Mouse (Mus musculus) erythroblast, embryonic 14.5 days (primary cell): ENCODE results near the gene Gm11077. TPM values are rescaled to one million over a fixed set of nuclear protein-coding genes. Genes with fewer than 3 reads are reported as not detected.

ENCODE experiments used
- H3K27me3 ChIP-seq: 2 replicates; pipeline ENCODE4 v1.6.1; 2012; ENCODE audit warnings: inconsistent platforms; ENCODE audit not compliant: control insufficient read depth
- H3K36me3 ChIP-seq: 2 replicates; pipeline ENCODE4 v1.6.1; 2012; ENCODE audit warnings: mild to moderate bottlenecking, inconsistent platforms; ENCODE audit not compliant: control insufficient read depth
- H3K4me1 ChIP-seq: 2 replicates; pipeline ENCODE4 v1.6.1; 2012; ENCODE audit warnings: inconsistent platforms; ENCODE audit not compliant: control insufficient read depth
- H3K4me3 ChIP-seq: replicated peaks from 2 replicates; pipeline ENCODE3; 2012; ENCODE audit warnings: moderate library complexity, mild to moderate bottlenecking, inconsistent platforms
- H3K9me3 ChIP-seq: 2 replicates; pipeline ENCODE4 v1.6.1; 2012; ENCODE audit warnings: low read length, inconsistent platforms, mixed read lengths; ENCODE audit not compliant: control insufficient read depth
- GATA1 ChIP-seq: IDR thresholded peaks from 2 replicates; pipeline ENCODE4 v1.6.1; 2012; ENCODE audit warnings: low read length, inconsistent platforms, mixed read lengths
- TAL1 ChIP-seq: IDR thresholded peaks from 3 replicates; pipeline ENCODE4 v1.6.1; 2012; ENCODE audit warnings: low read length, inconsistent platforms, mixed read lengths
- polyA plus RNA-seq: library from polyadenylated mRNA; stranded (reverse); fragments of >175 nt; gene quantifications from 2 replicates; pipeline ENCODE4 v1.2.3, GENCODE M21; 2012

Gm11077 gene
- polyA plus RNA-seq, 1 experiment, result not detected

DNA sequence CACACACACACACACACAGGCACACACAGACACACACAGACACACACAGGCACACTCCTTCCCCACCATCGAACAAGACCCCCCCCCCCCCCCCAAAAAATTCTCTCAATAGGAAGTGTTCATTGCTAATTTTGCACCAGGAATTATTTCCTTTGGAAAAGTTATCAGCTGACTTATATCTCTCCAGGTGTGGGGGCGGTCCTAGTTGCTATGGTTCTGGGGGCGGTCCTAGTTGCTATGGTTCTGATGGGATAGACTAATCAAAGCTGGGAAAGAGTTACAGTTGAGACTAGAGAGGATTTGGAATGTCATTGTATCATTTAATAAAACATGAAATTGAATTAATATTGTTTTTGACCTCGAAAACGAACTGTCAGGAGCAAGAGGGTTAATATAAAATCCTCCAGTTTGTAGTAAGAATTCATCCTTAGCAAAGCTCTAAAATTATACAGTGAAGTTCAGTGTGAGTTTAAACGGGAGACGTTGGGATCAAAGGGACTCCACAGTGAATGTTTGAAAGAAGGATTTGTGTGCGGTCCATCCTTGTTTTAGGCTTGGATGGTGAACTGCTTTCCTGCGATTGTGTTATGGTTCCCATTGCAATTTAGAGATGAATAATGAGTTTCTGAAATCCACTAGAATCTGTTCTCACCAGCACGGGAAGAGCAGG, 4.0 kb downstream of the Gm11077 start:
- Histone ChIP-seq H3K27me3 (no peaks in the 10 kb centered on the region), H3K4me3 (no peak overlapping the region), H3K36me3 (no peaks in the 10 kb centered on the region), H3K4me1 (no peaks in the 10 kb centered on the region), H3K9me3 (peaks cover 11% of the 10 kb centered on the region)
- no peak for TF ChIP-seq GATA1
- TF ChIP-seq TAL1, result no peak

DNA sequence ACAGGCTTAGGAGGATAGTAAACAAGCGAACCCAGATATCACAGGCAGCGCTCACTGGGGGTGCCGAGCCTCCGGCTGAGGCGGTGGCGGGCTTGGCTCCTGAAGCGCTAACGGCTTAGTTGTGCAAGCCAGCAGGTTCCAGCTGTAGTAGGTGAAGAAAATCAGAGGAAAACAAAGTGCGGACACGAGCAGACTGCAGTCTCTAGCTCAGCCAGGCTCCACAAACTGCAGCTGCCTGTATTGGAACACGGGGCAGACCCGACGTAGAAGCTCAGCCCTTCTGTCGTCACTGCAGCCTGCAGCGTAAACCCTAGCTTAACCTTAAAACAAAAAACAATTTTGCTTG, 4.5 kb downstream of the Gm11077 start:
- Histone ChIP-seq H3K4me1 (no peaks in the 10 kb centered on the region), H3K4me3 (no peak overlapping the region), H3K9me3 (peaks cover 10% of the 10 kb centered on the region), H3K36me3 (no peaks in the 10 kb centered on the region), H3K27me3 (no peaks in the 10 kb centered on the region)
- TF ChIP-seq GATA1 (no peak), TAL1 (no peak)

DNA sequence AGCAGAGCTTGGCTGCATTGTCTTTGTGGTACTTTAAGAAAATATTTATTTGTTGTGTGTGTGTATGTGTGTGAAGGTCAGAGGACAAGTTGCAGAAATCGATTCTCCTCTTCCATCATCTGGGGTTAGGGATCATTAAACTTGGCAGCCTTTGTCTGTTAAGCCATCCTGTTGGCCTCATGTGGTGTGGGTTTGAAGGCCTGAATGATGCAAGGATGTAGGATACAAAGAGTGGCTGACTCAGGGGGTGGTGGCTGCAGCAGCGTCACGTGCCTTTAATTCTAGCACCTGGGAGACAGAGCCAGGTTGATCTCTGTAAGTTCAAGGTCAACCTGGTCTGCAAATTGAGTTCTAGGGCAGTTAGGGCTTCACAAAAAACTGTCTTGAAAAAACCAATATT, 16.5 kb downstream of the Gm11077 start:
- no peaks in the 10 kb centered on the region for H3K4me1 ChIP-seq
- TF ChIP-seq TAL1 (no peak), GATA1 (no peak)
- no peaks in the 10 kb centered on the region for H3K36me3 ChIP-seq
- H3K4me3 ChIP-seq, result no peak overlapping the region
- H3K9me3 ChIP-seq, result no peaks in the 10 kb centered on the region
- no peaks in the 10 kb centered on the region for H3K27me3 ChIP-seq

- TF ChIP-seq TAL1 (no peak), GATA1 (no peak)
- Histone ChIP-seq H3K27me3 (no peaks in the 10 kb centered on the region), H3K4me3 (no peak overlapping the region), H3K36me3 (no peaks in the 10 kb centered on the region), H3K9me3 (no peaks in the 10 kb centered on the region), H3K4me1 (no peaks in the 10 kb centered on the region)
These were observed 18.5 kb downstream of the Gm11077 start for GRCm38 (mm10) chr6:140747591-140747990.

- TF ChIP-seq TAL1 (no peak), GATA1 (no peak)
- no peaks in the 10 kb centered on the region for H3K4me1 ChIP-seq
- H3K36me3 ChIP-seq, result no peaks in the 10 kb centered on the region
These were observed 21.4 kb downstream of the Gm11077 start for GRCm38 (mm10) chr6:140750371-140751080.

GRCm38 (mm10) chr6:140766365-140766764, 37.3 kb downstream of the Gm11077 start:
- Histone ChIP-seq H3K27me3 (no peaks in the 10 kb centered on the region), H3K36me3 (no peaks in the 10 kb centered on the region), H3K9me3 (no peaks in the 10 kb centered on the region; the same call in 1 of the 2 replicates), H3K4me3 (no peak overlapping the region), H3K4me1 (no peaks in the 10 kb centered on the region)
- TF ChIP-seq GATA1, result no peak
- no peak for TF ChIP-seq TAL1

More at GRCm38 (mm10) chr6:140750371-140751080, 21.4 kb downstream of the Gm11077 start:
- Histone ChIP-seq H3K27me3 (no peaks in the 10 kb centered on the region), H3K4me3 (no peak overlapping the region), H3K9me3 (no peaks in the 10 kb centered on the region)

GRCm38 (mm10) chr6:140767237-140767636, 38.2 kb downstream of the Gm11077 start:
- Histone ChIP-seq H3K4me3 (no peak overlapping the region), H3K36me3 (no peaks in the 10 kb centered on the region), H3K27me3 (no peaks in the 10 kb centered on the region), H3K9me3 (no peaks in the 10 kb centered on the region; the same call in 1 of the 2 replicates), H3K4me1 (no peaks in the 10 kb centered on the region)
- TF ChIP-seq TAL1 (no peak), GATA1 (no peak)

DNA sequence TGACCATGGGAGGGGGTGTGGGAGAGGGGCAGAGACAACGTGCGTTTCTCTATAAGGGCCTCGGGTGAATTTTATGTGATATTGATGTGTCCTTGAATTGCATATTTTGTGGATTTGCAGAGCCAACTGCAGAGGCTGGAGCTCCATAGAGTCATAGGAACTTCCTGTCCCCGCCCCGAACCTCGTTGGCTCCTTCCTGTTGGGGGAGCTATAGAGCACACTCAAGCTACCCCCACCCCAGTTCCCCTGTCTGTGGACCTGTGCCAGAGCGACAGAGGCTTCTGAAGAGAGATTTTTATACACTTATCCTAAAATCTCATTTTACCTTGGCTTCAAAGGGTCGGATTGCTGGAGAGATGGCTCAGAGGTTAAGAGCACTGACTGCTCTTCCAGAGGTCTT, 39.1 kb downstream of the Gm11077 start:
- Histone ChIP-seq H3K36me3 (no peaks in the 10 kb centered on the region), H3K4me1 (no peaks in the 10 kb centered on the region), H3K9me3 (no peaks in the 10 kb centered on the region; the same call in 1 of the 2 replicates), H3K4me3 (no peak overlapping the region), H3K27me3 (no peaks in the 10 kb centered on the region)
- TF ChIP-seq TAL1, result no peak
- TF ChIP-seq GATA1, result no peak

DNA sequence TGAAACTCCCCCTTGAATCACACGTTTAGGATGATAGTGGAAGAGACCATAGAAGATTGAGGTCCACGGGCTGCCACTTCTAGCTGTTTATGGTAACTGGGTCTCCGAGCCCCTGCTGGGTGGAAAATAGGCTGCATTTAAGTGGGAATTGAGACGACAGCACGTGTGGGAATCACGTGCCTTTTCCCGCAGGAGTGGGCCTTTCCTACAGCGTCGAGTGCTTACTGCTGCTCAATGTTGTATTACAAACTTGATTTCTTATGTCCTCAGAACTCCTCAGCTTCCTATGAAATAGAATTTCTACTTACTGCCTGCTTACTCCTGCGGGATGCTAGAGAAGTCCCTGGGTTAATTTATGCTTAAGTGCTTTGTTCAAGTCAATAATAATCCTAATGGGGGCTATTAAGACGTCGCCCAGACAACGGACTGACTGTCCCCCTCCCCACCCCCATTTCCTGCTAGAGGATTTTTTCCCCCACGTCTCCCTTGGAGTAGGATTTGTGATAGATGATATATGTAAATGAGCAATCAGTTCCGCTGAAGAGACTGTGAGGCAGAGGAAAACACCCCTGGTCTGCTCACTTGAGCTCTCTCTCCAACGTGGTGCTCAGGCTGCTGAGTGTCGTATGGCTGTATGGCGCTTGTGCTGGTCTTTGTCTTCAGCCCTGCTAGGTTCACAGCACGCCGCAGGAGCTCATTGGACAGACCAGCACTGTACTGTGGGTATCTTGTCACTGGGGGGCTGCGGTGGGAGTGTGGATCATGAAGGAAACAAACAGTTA, 40.0 kb downstream of the Gm11077 start:
- H3K9me3 ChIP-seq, result no peaks in the 10 kb centered on the region; the same call in 1 of the 2 replicates
- TF ChIP-seq TAL1 (no peak), GATA1 (no peak)
- H3K4me1 ChIP-seq, result no peaks in the 10 kb centered on the region

More for the DNA sequence above, 40.0 kb downstream of the Gm11077 start:
- no peaks in the 10 kb centered on the region for H3K36me3 ChIP-seq
- H3K4me3 ChIP-seq, result no peak overlapping the region
- no peaks in the 10 kb centered on the region for H3K27me3 ChIP-seq
